Mouse (Mus musculus): ENCODE measurements around the gene Caly.

DNA sequence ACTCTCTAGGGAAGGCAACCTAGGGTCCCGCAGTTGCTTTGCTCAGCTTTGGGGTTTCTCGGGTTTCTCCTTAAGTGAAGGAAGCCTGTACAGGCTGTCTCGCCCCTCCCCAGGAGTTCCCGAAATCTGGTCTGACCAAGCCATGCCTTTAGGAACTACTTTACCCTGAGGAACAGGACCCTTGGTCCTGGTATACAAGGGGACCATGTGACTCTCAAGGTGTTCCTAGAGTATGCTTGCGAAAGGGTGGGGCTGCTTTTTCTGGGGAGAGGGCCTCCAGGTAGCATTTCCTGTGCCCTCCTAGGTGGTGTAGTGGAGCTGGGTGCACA is 43.6 kb upstream of the Caly start:
- no peak for TF ChIP-seq CTCF (IDR thresholded peaks at IDR 0.05; ENCODE audit: borderline replicate concordance, control insufficient read depth, extremely low read depth, insufficient read depth, low read length, poor library complexity)
- no peak for TF ChIP-seq POLR2A (IDR thresholded peaks at IDR 0.05; ENCODE audit: control insufficient read depth, extremely low read depth, insufficient read depth, low read length, poor library complexity)

Data from thymus, adult 2 months (tissue).